Mouse (Mus musculus): Measurements from ENCODE around the gene Obsl1. TPM values are rescaled to one million over a fixed set of nuclear protein-coding genes. Genes with fewer than 3 reads are reported as not detected.

Obsl1 gene
- total and polyA plus RNA-seq, 2 experiments from 2014 or later = 23.9 to 52.4 TPM

GRCm38 (mm10) chr1:75533325-75534252, 27.3 kb upstream of the Obsl1 start:
- peaks cover 57% of the 10 kb centered on the region; the same call in 1 of the 2 replicates for H3K36me3 ChIP-seq (ENCODE audit: insufficient read depth, low read length)
- no peak for ATAC-seq

GRCm38 (mm10) chr1:75532280-75533172, 26.3 kb upstream of the Obsl1 start:
- ATAC-seq = no peak
- no peak for DNase-seq (ENCODE audit: low spot score)
- no peak overlapping the region for H3K9ac ChIP-seq (replicated peaks; ENCODE audit: low read length)
- no peak overlapping the region for H3K4me3 ChIP-seq (ENCODE audit: low read length)
- H3K27ac ChIP-seq = no peak overlapping the region
- WGBS = 89% methylated on average over 19 of the region's 19 CpGs
- H3K27me3 ChIP-seq (ENCODE audit: insufficient read depth, low read length) = no peaks in the 10 kb centered on the region
- H3K4me1 ChIP-seq (ENCODE audit: insufficient read depth, low read length) = no peaks in the 10 kb centered on the region
- no peak for TF ChIP-seq CTCF (IDR thresholded peaks at IDR 0.05; ENCODE audit: low read depth)
- peaks cover 61% of the 10 kb centered on the region; the same call in 1 of the 2 replicates for H3K36me3 ChIP-seq (ENCODE audit: insufficient read depth, low read length)
- no peaks in the 10 kb centered on the region for H3K9me3 ChIP-seq (ENCODE audit: low read length)
- no peak overlapping the region for H3K4me2 ChIP-seq (ENCODE audit: low read depth, low read length)

More at GRCm38 (mm10) chr1:75533325-75534252, 27.3 kb upstream of the Obsl1 start:
- Histone ChIP-seq H3K4me2 (ENCODE audit: low read depth, low read length) (no peak overlapping the region), H3K27ac (no peak overlapping the region), H3K4me1 (ENCODE audit: insufficient read depth, low read length) (no peaks in the 10 kb centered on the region), H3K9ac (replicated peaks; ENCODE audit: low read length) (no peak overlapping the region), H3K4me3 (ENCODE audit: low read length) (no peak overlapping the region), H3K9me3 (ENCODE audit: low read length) (no peaks in the 10 kb centered on the region), H3K27me3 (ENCODE audit: insufficient read depth, low read length) (no peaks in the 10 kb centered on the region)
- no peak for DNase-seq (ENCODE audit: low spot score)
- no peak for TF ChIP-seq CTCF (IDR thresholded peaks at IDR 0.05; ENCODE audit: low read depth)
- 87% methylated on average over 19 of the region's 19 CpGs for WGBS

GRCm38 (mm10) chr1:75530546-75530945, 24.3 kb upstream of the Obsl1 start:
- 72% methylated on average over 4 of the region's 4 CpGs for WGBS
- DNase-seq (ENCODE audit: low spot score) (no peak), ATAC-seq (no peak)
- Histone ChIP-seq H3K9ac (replicated peaks; ENCODE audit: low read length) (no peak overlapping the region), H3K9me3 (ENCODE audit: low read length) (no peaks in the 10 kb centered on the region), H3K4me3 (ENCODE audit: low read length) (no peak overlapping the region), H3K27me3 (ENCODE audit: insufficient read depth, low read length) (no peaks in the 10 kb centered on the region), H3K36me3 (ENCODE audit: insufficient read depth, low read length) (peaks cover 66% of the 10 kb centered on the region), H3K4me1 (ENCODE audit: insufficient read depth, low read length) (no peaks in the 10 kb centered on the region), H3K27ac (no peak overlapping the region), H3K4me2 (ENCODE audit: low read depth, low read length) (no peak overlapping the region)
- TF ChIP-seq CTCF (IDR thresholded peaks at IDR 0.05; ENCODE audit: low read depth) = no peak; the same call in 1 of the 2 replicates

- Histone ChIP-seq H3K4me2 (ENCODE audit: low read depth, low read length) (no peak overlapping the region), H3K9ac (replicated peaks; ENCODE audit: low read length) (0 out of 2 replicates have a peak overlapping the region, but pooled peaks have one; percentile 13), H3K27me3 (ENCODE audit: insufficient read depth, low read length) (no peaks in the 10 kb centered on the region), H3K4me3 (ENCODE audit: low read length) (no peak overlapping the region), H3K27ac (no peak overlapping the region), H3K9me3 (ENCODE audit: low read length) (no peaks in the 10 kb centered on the region), H3K36me3 (ENCODE audit: insufficient read depth, low read length) (peaks cover 28% of the 10 kb centered on the region), H3K4me1 (ENCODE audit: insufficient read depth, low read length) (peaks cover 3% of the 10 kb centered on the region; the same call in 1 of the 2 replicates)
- DNase-seq (ENCODE audit: low spot score) (no peak), ATAC-seq (no peak)
- no peak for TF ChIP-seq CTCF (IDR thresholded peaks at IDR 0.05; ENCODE audit: low read depth)
- 92% methylated on average over 7 of the region's 7 CpGs for WGBS
These were observed 18.4 kb upstream of the Obsl1 start for GRCm38 (mm10) chr1:75524679-75525078.

- TF ChIP-seq CTCF (IDR thresholded peaks at IDR 0.05; ENCODE audit: low read depth) = no peak
- H3K4me1 ChIP-seq (ENCODE audit: insufficient read depth, low read length) = peaks cover 3% of the 10 kb centered on the region; the same call in 1 of the 2 replicates
- under 1% methylated on average over 46 of the region's 46 CpGs for WGBS
- H3K36me3 ChIP-seq (ENCODE audit: insufficient read depth, low read length) = peaks cover 7% of the 10 kb centered on the region
- H3K27me3 ChIP-seq (ENCODE audit: insufficient read depth, low read length) = no peaks in the 10 kb centered on the region
- peak within 1 kb of the TSS; percentile 77 for H3K4me2 ChIP-seq (ENCODE audit: low read depth, low read length)
- peak within 1 kb of the TSS; percentile 87 for H3K27ac ChIP-seq
- ATAC-seq (peak; percentile 97), DNase-seq (ENCODE audit: low spot score) (peak; percentile 97)
- peak within 1 kb of the TSS; percentile 40 for H3K9ac ChIP-seq (replicated peaks; ENCODE audit: low read length)
- peak within 1 kb of the TSS; percentile 52 for H3K4me3 ChIP-seq (ENCODE audit: low read length)
- H3K9me3 ChIP-seq (ENCODE audit: low read length) = no peaks in the 10 kb centered on the region
These were observed 15.2 kb upstream of the Obsl1 start, which contains the start of gene Stk11ip for GRCm38 (mm10) chr1:75521321-75522031. Gene Stk11ip, plus strand, starts transcription at chr1:75521529.

- WGBS = 54% methylated on average over 5 of the region's 5 CpGs
These were observed 13.3 kb upstream of the Obsl1 start for GRCm38 (mm10) chr1:75519576-75519975.

More at GRCm38 (mm10) chr1:75519576-75519975, 13.3 kb upstream of the Obsl1 start:
- Histone ChIP-seq H3K27me3 (ENCODE audit: insufficient read depth, low read length) (no peaks in the 10 kb centered on the region), H3K4me2 (ENCODE audit: low read depth, low read length) (no peak overlapping the region), H3K4me1 (ENCODE audit: insufficient read depth, low read length) (peaks cover 3% of the 10 kb centered on the region; the same call in 1 of the 2 replicates), H3K27ac (no peak overlapping the region), H3K4me3 (ENCODE audit: low read length) (no peak overlapping the region), H3K9me3 (ENCODE audit: low read length) (no peaks in the 10 kb centered on the region), H3K9ac (replicated peaks; ENCODE audit: low read length) (no peak overlapping the region), H3K36me3 (ENCODE audit: insufficient read depth, low read length) (no peaks in the 10 kb centered on the region)
- ATAC-seq (no peak), DNase-seq (ENCODE audit: low spot score) (no peak)
- TF ChIP-seq CTCF (IDR thresholded peaks at IDR 0.05; ENCODE audit: low read depth) = no peak
